Mouse (Mus musculus): ENCODE results near the gene Map3k1.

DNA sequence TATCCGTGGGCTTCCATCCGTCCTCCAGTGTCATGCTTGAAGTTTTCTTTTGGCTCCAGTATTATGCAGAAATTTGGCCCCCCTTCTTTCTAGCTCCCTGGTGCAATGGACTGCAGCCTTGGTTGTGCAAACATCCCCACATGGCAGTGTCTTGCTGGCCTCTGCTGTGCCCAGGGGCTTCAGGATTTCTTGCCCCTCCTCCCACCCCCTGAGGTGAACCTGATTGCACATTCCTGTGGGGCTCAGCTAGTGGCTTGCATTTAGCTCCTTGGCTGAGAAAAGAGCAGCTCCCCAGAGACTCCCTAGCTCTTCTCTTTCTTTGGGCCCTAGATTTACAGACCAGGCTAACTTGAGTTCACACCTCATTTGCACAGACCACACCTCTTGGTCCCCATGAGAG is 20.7 kb upstream of the Map3k1 start:
- no peak for TF ChIP-seq CTCF (IDR thresholded peaks at IDR 0.05; ENCODE audit: low read depth)
- TF ChIP-seq EP300 (IDR thresholded peaks at IDR 0.05; ENCODE audit: low read depth) = no peak

Data from heart, postnatal 0 days (tissue).